Mouse (Mus musculus) heart, adult 2 months (tissue): Measurements from ENCODE around the gene Gm10842.

Experiments
- CTCF ChIP-seq: fragments of 200-600 bp; IDR thresholded peaks from 2 replicates; pipeline ENCODE4 v1.8.1; 2022; ENCODE audit warnings: antibody characterized with exemption, mild to moderate bottlenecking, moderate library complexity
- POLR2A ChIP-seq: fragments of 200-500 bp; IDR thresholded peaks from 2 replicates; pipeline ENCODE4 v1.6.1; 2011; ENCODE audit warnings: mild to moderate bottlenecking, low read depth, low read length, control low read depth; ENCODE audit not compliant: insufficient read depth

DNA sequence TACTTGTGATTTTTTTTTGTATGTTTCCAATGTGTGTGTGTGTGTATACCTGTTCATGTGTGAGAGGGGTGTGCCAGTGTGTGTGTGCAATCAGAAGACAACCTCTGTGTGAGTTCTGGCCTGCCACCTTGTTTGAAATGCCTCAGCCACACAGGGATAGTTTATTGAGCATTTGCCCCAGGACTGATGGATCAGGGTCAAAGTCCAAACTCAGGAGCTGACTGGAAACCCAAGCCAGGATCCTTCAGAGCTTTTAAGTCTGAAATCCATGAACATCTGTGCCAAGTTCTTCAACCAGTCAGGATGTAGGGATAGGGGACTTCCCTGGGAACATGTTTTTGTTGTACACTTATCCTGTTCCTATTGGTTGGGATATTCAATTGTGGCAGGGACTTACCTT, 11.4 kb downstream of the Gm10842 start:
- TF ChIP-seq CTCF = no peak
- TF ChIP-seq POLR2A = no peak
